Mouse (Mus musculus) left cerebral cortex, adult 18-20 months (tissue): Measurements from ENCODE around the gene Kmt2c. TPM values are rescaled to one million over a fixed set of nuclear protein-coding genes. Genes with fewer than 3 reads are reported as not detected.
"Not testable (repeated sequence)": the region's sequence is repeated elsewhere in the genome, so short reads cannot be mapped to it uniquely, and the experiment has no call there.

Source experiments
- DNase-seq, 2 experiments: peaks; one replicate each; pipeline ENCODE4 v3.0.0; 2021 to 2022; ENCODE audit warnings: low spot score in 2 of 2, mixed read lengths in 1 of 2
- total RNA-seq, 2 experiments: library from RNA; stranded (reverse); gene quantifications; 2 replicates each; pipeline ENCODE4 v1.2.3; 2021

Gene Kmt2c
- total RNA-seq, 2 experiments from 2014 or later, result 63.3 to 63.7 TPM

GRCm38 (mm10) chr5:25516301-25516895 is 17.8 kb upstream of the Kmt2c start:
- no peak for DNase-seq

- no peak for DNase-seq
These were observed 17.2 kb upstream of the Kmt2c start, which contains the start of gene Cct8l1 for GRCm38 (mm10) chr5:25515767-25516166. Gene Cct8l1, plus strand, starts transcription at chr5:25516067.

- DNase-seq, result no peak
These were observed 7.5 kb upstream of the Kmt2c start for GRCm38 (mm10) chr5:25506041-25506440.

- no peak for DNase-seq
These were observed 2.1 kb upstream of the Kmt2c start for GRCm38 (mm10) chr5:25500686-25501085.

- DNase-seq, result peak; percentile 96 to 97
These were observed 1.1 kb upstream of the Kmt2c start for GRCm38 (mm10) chr5:25499423-25500398.

- peak; percentile 44 to 78 for DNase-seq
These were observed 339 bp upstream of the Kmt2c start for GRCm38 (mm10) chr5:25498821-25499422.

- peak; percentile 38 to 50 for DNase-seq
These were observed 750 bp downstream of the Kmt2c start for GRCm38 (mm10) chr5:25497720-25498345.

- DNase-seq, result no peak
These were observed 1.2 kb downstream of the Kmt2c start for GRCm38 (mm10) chr5:25497369-25497719.

GRCm38 (mm10) chr5:25496652-25497051 is 1.9 kb downstream of the Kmt2c start:
- no peak for DNase-seq

- DNase-seq, result no peak
These were observed 19.7 kb downstream of the Kmt2c start for GRCm38 (mm10) chr5:25478863-25479262.

GRCm38 (mm10) chr5:25475789-25476188 is 22.8 kb downstream of the Kmt2c start:
- DNase-seq, result no peak

GRCm38 (mm10) chr5:25472070-25472469 is 26.5 kb downstream of the Kmt2c start:
- DNase-seq, result no peak

GRCm38 (mm10) chr5:25461956-25462355 is 36.6 kb downstream of the Kmt2c start:
- DNase-seq, result no peak

GRCm38 (mm10) chr5:25455432-25455831 is 43.2 kb downstream of the Kmt2c start:
- not testable (repeated sequence) for DNase-seq

GRCm38 (mm10) chr5:25452691-25453090 is 45.9 kb downstream of the Kmt2c start:
- no peak for DNase-seq

- no peak for DNase-seq
These were observed 61.1 kb downstream of the Kmt2c start for GRCm38 (mm10) chr5:25437508-25437907.

- peak; percentile 37 to 53 for DNase-seq
These were observed 62.5 kb downstream of the Kmt2c start for GRCm38 (mm10) chr5:25436081-25436480.

- DNase-seq, result no peak
These were observed 76.0 kb downstream of the Kmt2c start for GRCm38 (mm10) chr5:25422576-25422975.

- DNase-seq, result peak; percentile 68 to 71
These were observed 78.0 kb downstream of the Kmt2c start for GRCm38 (mm10) chr5:25420601-25421000.

GRCm38 (mm10) chr5:25415382-25415781 is 83.2 kb downstream of the Kmt2c start:
- no peak for DNase-seq

GRCm38 (mm10) chr5:25396727-25397126 is 101.9 kb downstream of the Kmt2c start:
- no peak for DNase-seq
